Mouse (Mus musculus) CD4-positive, CD25-positive, alpha-beta regulatory T cell, adult 4 months (primary cell): ENCODE results near the gene Nedd1. TPM values are rescaled to one million over a fixed set of nuclear protein-coding genes. Genes with fewer than 3 reads are reported as not detected.

Experiments used
- ATAC-seq: one replicate; pipeline ENCODE4 v1.8.0; 2017
- polyA plus RNA-seq, 2 experiments: library from polyadenylated mRNA; unstranded; fragments of 100-300 nt; shearing (Covaris generic); gene quantifications; one replicate each; pipeline ENCODE4 v1.2.1; 2017

Gene Nedd1
- polyA plus RNA-seq: 10 to 100 TPM; 30.2 to 41.2 TPM

- ATAC-seq: peak; percentile 98
Measured at GRCm38 (mm10) chr10:92721771-92722619, at the start of gene Nedd1. TSS of gene Nedd1 (minus strand) at chr10:92722420.

GRCm38 (mm10) chr10:92754359-92754758 is 32.1 kb upstream of the Nedd1 start:
- no peak for ATAC-seq

- ATAC-seq: no peak
Measured at GRCm38 (mm10) chr10:92730339-92730738, 8.1 kb upstream of the Nedd1 start.

- ATAC-seq: no peak
Measured at GRCm38 (mm10) chr10:92728723-92729122, 6.5 kb upstream of the Nedd1 start.

- ATAC-seq: peak; percentile 10
Measured at GRCm38 (mm10) chr10:92722620-92722988, 384 bp upstream of the Nedd1 start.

- ATAC-seq: no peak
Measured at GRCm38 (mm10) chr10:92699032-92699431, 23.2 kb downstream of the Nedd1 start.

GRCm38 (mm10) chr10:92675056-92675455 is 47.2 kb downstream of the Nedd1 start:
- ATAC-seq: no peak

GRCm38 (mm10) chr10:92671906-92672305 is 50.3 kb downstream of the Nedd1 start:
- ATAC-seq: no peak

GRCm38 (mm10) chr10:92665287-92665686 is 56.9 kb downstream of the Nedd1 start:
- no peak for ATAC-seq

- ATAC-seq: no peak
Measured at GRCm38 (mm10) chr10:92653266-92653665, 69.0 kb downstream of the Nedd1 start.

GRCm38 (mm10) chr10:92652399-92652920 is 69.8 kb downstream of the Nedd1 start:
- ATAC-seq: no peak

GRCm38 (mm10) chr10:92651266-92651665 is 71.0 kb downstream of the Nedd1 start:
- no peak for ATAC-seq

- ATAC-seq: no peak
Measured at GRCm38 (mm10) chr10:92649096-92649495, 73.1 kb downstream of the Nedd1 start.

- no peak for ATAC-seq
Measured at GRCm38 (mm10) chr10:92647691-92648090, 74.5 kb downstream of the Nedd1 start.

GRCm38 (mm10) chr10:92643995-92644394 is 78.2 kb downstream of the Nedd1 start:
- no peak for ATAC-seq

- no peak for ATAC-seq
Measured at GRCm38 (mm10) chr10:92641032-92641431, 81.2 kb downstream of the Nedd1 start.
